Mouse (Mus musculus): ENCODE results near the gene Gm21518.
"Not testable (repeated sequence)": the region's sequence is repeated elsewhere in the genome, so short reads cannot be mapped to it uniquely, and the experiment has no call there.

The Gm21518 gene

DNA sequence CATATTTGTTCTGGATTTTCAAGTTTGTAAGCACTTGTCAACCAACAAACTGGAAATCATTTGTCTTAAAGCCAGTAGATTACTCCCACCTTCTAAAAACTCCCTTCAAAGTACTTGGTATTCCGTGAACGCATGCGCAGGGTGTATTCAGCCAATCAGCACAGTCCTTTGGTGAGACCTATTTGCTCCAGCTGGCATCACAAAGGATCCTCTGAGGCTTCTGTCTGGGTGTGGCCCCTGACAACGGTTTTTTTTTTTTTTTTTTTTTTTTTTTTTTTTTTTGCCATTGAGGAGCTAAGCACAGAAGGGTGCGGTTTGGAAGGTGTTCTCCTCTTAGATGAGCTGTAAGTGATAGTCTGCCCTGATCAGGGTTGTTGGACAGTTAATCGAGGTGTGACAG, at the start of gene Gm21518:
Gene Gm21518, plus strand, starts transcription at position 301 of the 400 bp plus-strand sequence.
- in situ Hi-C loops (cut with MboI, MseI), result not testable (repeated sequence)
